Mouse (Mus musculus) embryo, embryonic 11.5 days (tissue): ENCODE measurements at regions not wholly inside any gene's neighbourhood (a gene's known extent, or its start where the extent isn't known, plus 50 kb on each side); places are given as distances from the start of the nearest gene placed in this dataset.

Source experiments
- DNase-seq: peaks from one replicate; pipeline ENCODE4 v3.0.0-alpha.2; 2012; ENCODE audit warnings: low read depth, low spot score

- no peak for DNase-seq
Measured at GRCm38 (mm10) chr11:37650095-37650494, 414.3 kb upstream of the Tenm2 start.

GRCm38 (mm10) chr11:37623290-37623689 is 387.5 kb upstream of the Tenm2 start:
- no peak for DNase-seq

- no peak for DNase-seq
Measured at GRCm38 (mm10) chr11:37600533-37600932, 364.8 kb upstream of the Tenm2 start.

- DNase-seq = no peak
Measured at GRCm38 (mm10) chr11:37582236-37582635, 346.5 kb upstream of the Tenm2 start.

GRCm38 (mm10) chr11:37533624-37534023 is 297.9 kb upstream of the Tenm2 start:
- no peak for DNase-seq

GRCm38 (mm10) chr11:37532476-37532875 is 296.7 kb upstream of the Tenm2 start:
- peak; percentile 13 for DNase-seq

- DNase-seq = no peak
Measured at GRCm38 (mm10) chr11:37498463-37499015, 262.8 kb upstream of the Tenm2 start.

- no peak for DNase-seq
Measured at GRCm38 (mm10) chr11:37497874-37498273, 262.1 kb upstream of the Tenm2 start.

GRCm38 (mm10) chr11:37480236-37480635 is 244.5 kb upstream of the Tenm2 start:
- DNase-seq = no peak

- DNase-seq = no peak
Measured at GRCm38 (mm10) chr11:37478970-37479482, 243.3 kb upstream of the Tenm2 start.

GRCm38 (mm10) chr11:37474068-37474467 is 238.3 kb upstream of the Tenm2 start:
- DNase-seq = no peak

GRCm38 (mm10) chr11:37463658-37464420 is 228.1 kb upstream of the Tenm2 start:
- no peak for DNase-seq

- DNase-seq = no peak
Measured at GRCm38 (mm10) chr11:37462375-37462774, 226.6 kb upstream of the Tenm2 start.

- no peak for DNase-seq
Measured at GRCm38 (mm10) chr11:37447361-37447760, 211.6 kb upstream of the Tenm2 start.

GRCm38 (mm10) chr11:37446626-37447025 is 210.9 kb upstream of the Tenm2 start:
- DNase-seq = no peak

GRCm38 (mm10) chr11:37442781-37443180 is 207.0 kb upstream of the Tenm2 start:
- no peak for DNase-seq

GRCm38 (mm10) chr11:37434600-37434999 is 198.8 kb upstream of the Tenm2 start:
- DNase-seq = no peak

- DNase-seq = no peak
Measured at GRCm38 (mm10) chr11:37424312-37425169, 188.8 kb upstream of the Tenm2 start.

- DNase-seq = no peak
Measured at GRCm38 (mm10) chr11:37412868-37413267, 177.1 kb upstream of the Tenm2 start.

- no peak for DNase-seq
Measured at GRCm38 (mm10) chr11:37367971-37368370, 132.2 kb upstream of the Tenm2 start.

- no peak for DNase-seq
Measured at GRCm38 (mm10) chr11:37364430-37364829, 128.7 kb upstream of the Tenm2 start.

GRCm38 (mm10) chr11:37355074-37355473 is 119.3 kb upstream of the Tenm2 start:
- DNase-seq = no peak
